Mouse (Mus musculus): Measurements from ENCODE around the gene Krt80.

DNA sequence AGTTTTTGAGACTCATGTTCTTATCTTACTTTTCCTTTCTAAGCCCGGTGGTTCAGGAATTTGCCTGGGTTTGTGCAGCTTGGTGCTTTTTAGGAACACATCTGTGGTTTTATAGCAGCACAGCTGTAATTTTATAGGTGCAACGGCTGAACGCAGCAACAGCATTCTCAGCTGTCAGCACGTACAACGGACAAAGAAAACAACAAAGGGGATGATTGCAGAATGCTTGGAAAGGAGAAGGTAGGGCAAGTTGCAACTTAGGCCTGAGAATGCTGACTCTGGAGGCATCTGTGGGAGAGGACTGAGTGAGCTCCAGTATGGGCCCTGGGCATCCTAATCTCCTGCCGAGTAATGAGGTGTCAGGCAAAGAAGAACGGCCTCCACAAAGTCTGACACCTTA, 26.5 kb upstream of the Krt80 start:
- TF ChIP-seq CTCF (IDR thresholded peaks at IDR 0.05; ENCODE audit: low read depth, low read length) (no peak), EP300 (IDR thresholded peaks at IDR 0.05; ENCODE audit: insufficient read depth, low read depth, low read length) (no peak), POLR2A (IDR thresholded peaks at IDR 0.05; ENCODE audit: insufficient read depth, low read length) (no peak)
